Mouse (Mus musculus) Patski (cell line): ENCODE data around the gene Rho. TPM values are rescaled to one million over a fixed set of nuclear protein-coding genes. Genes with fewer than 3 reads are reported as not detected.

ENCODE experiments used
- ATAC-seq: fragments of 100-300 bp; one replicate; pipeline ENCODE4 v1.8.0; 2021
- CTCF ChIA-PET: fragments of 350-600 bp; sonication (Branson Sonifier 250); formaldehyde crosslinking; loops from one replicate; lab custom pipeline; 2022; ENCODE audit warnings: inconsistent platforms; lab: Charles Lee
- POLR2A ChIA-PET: fragments of 350-600 bp; sonication (Branson Sonifier 250); formaldehyde crosslinking; loops from one replicate; lab custom pipeline; 2022; ENCODE audit warnings: antibody characterized with exemption, inconsistent platforms; lab: Charles Lee
- DNase-seq: peaks from one replicate; pipeline ENCODE4 v3.0.0-alpha.2; 2011; ENCODE audit warnings: low read depth, low spot score
- H3K27me3 ChIP-seq: fragments of 371-371 bp; one replicate; pipeline ENCODE4 v1.5.1; 2021
- CTCF ChIP-seq: fragments of 100-300 bp; IDR thresholded peaks from one replicate; pipeline ENCODE4 v1.5.1; 2021
- in situ Hi-C: fragments of 300-500 bp; cut with MboI; formaldehyde crosslinking; loops from 3 replicates; pipeline ENCODE4 v1.11.1; 2018; ENCODE audit warnings: low pct_unique_long_range_greater_than_20kb, mixed read lengths
- polyA plus RNA-seq: library from polyadenylated mRNA; unstranded; gene quantifications from one replicate; pipeline ENCODE4 v1.2.3, GENCODE M21; 2021

Rho gene
- polyA plus RNA-seq, 1 experiment from 2014 or later = 0.12 TPM

DNA sequence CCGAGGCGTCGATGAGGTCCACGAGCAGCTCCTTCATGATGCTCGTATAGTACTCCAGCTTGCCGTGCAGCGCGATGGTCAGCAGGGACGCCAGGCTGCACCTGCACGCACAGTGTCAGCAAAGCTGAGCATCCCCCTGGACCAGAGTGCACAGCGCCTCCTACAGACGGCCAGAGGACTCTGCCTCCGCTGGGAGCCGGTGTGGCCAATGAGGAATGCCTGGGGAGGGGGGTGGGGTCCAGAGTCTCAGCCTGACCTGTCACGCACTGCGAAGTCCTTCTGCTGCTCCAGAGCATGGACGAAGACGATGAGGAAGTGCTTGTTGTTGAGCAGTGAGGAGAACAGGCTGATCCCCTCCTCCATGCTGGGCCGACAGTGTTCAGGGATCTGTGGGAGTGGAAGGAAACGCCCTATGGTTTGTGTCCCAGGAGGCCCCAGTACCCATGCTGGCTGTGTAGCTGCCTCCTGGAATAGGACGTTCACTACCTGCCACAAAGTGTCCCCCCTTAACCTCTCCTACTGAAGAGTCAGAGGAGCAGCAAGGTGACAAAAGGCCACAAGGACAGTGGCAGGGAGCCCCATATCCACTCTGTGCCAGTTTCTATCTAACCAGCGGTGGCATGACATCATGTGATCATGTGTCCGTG is 31.0 kb downstream of the Rho start:
- no peak for TF ChIP-seq CTCF
- DNase-seq = no peak
- ChIA-PET POLR2A (no interaction called here), CTCF (interaction anchor here (1.1 kb wide), 1 partner anchor 62 kb away, joined by 5 read pairs; no protein-coding TSS in a partner anchor)
- no peak for ATAC-seq
- in situ Hi-C loops = no loop called here
- H3K27me3 ChIP-seq = no peaks in the 10 kb centered on the region

DNA sequence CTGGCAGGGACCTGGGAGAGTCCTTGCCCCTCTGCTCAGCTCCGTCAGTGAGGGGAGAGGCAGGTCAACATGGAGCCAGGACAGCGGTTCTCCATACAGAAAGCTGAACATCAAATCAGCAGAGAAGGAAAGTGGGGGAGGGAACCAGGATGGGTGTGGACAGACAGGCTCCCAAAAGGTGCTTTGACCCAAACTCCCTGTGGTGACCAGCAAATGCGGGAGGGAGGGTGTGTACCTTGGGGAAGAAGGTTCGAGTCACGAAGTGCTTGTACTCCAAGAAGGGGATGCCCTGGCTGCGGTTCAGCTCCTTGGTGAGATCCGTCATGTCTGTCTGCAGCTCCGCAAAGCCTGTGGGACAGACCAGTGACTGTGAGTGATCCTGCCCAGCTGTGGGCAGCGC is 32.1 kb downstream of the Rho start:
- ChIA-PET POLR2A (no interaction called here), CTCF (no interaction called here)
- no peak for DNase-seq
- in situ Hi-C loops = no loop called here
- no peaks in the 10 kb centered on the region for H3K27me3 ChIP-seq
- no peak for TF ChIP-seq CTCF
- ATAC-seq = no peak

DNA sequence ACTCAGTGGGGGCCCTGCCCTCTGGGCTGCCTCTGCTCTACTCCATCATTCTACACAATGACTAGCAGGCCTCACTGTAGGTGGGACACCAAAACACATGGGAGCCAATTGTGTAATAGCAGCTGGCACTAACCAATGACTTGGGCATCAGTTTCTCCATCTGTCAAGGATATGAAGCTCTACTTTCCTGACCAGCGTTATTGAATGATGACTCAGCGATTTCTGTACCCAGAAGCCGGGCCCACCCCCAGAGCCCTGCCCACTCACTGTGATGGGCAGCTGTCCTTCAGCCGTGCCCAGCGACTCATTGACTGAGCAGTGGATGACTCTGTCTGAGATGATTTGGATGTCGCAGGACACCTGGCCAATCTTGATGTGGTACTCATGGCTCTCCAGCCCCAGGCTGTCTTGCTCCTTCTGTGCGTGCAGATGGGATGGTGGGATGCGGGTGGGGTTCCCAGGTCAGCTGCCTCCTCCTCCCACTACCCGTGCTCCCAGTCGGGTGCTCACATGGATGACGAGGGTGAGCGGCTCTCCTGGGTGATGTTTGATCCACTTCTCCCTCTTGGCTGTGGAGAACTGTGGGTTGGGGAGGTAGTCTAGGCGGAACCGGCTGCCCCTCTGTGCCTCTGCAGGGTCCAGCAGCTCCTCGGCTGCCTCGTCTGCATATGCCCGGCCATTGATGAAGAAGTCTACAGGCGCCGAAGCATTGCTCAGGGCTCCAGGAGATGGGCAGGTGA is 34.8 kb downstream of the Rho start:
- POLR2A ChIA-PET = no interaction called here
- CTCF ChIA-PET = no interaction called here
- H3K27me3 ChIP-seq = no peaks in the 10 kb centered on the region
- TF ChIP-seq CTCF = no peak
- no peak for ATAC-seq
- in situ Hi-C loops = no loop called here
- DNase-seq = no peak

DNA sequence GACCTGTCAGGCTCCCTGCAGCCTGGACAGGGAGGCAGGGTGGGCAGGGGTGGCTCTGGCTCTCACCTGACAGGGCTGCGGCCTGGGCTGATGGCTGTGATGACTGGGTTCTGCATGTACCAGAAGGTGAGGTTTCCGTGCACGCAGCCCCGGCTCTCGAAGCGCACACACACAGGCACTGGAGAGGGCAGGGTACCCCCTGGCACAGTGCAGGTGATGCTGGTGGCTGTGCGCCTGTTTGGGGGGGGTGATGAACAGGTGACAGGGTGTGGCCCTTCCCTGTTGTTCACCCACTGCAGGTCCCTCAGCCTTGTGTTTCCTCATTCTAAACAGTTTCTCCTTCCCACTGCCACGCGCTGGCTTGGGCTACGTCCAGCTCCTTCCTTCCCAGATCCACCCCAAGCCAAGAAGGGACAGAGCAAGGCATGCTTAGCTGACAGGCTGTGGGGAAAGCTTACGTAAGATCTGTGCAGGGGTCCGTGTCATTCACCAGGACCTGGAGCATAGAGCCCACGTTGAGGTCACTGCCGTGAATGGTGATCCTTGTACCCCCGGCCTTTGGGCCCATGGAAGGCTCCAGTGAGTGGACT is 35.8 kb downstream of the Rho start:
- no peak for DNase-seq
- H3K27me3 ChIP-seq = no peaks in the 10 kb centered on the region
- ChIA-PET CTCF (no interaction called here), POLR2A (no interaction called here)
- ATAC-seq = no peak
- TF ChIP-seq CTCF = no peak
- in situ Hi-C loops = no loop called here

DNA sequence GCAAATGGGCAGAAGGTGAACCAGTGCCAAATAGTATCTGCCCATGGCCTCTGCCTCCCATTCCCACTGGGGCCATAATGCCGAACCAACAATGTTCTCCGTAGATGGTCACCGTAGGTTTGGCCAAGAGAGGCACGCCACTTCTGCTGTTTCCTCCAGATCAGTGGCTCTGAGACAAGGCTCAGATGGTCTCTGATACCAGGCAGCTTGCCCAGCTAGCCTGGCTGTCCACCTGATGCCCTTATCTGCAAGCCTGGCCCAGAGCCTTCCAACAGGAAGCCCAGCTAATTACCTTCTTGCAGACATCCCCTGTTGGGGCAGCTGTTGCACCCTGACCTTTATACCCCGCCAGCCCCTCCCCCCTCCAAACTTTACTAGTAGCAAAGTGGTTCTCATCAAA is 36.5 kb downstream of the Rho start:
- H3K27me3 ChIP-seq = no peaks in the 10 kb centered on the region
- ChIA-PET CTCF (no interaction called here), POLR2A (interaction anchor here (0.5 kb wide), 1 partner anchor 180 kb away, joined by 4 read pairs; no protein-coding TSS in a partner anchor)
- no peak for ATAC-seq
- DNase-seq = no peak
- in situ Hi-C loops = no loop called here
- TF ChIP-seq CTCF = no peak

DNA sequence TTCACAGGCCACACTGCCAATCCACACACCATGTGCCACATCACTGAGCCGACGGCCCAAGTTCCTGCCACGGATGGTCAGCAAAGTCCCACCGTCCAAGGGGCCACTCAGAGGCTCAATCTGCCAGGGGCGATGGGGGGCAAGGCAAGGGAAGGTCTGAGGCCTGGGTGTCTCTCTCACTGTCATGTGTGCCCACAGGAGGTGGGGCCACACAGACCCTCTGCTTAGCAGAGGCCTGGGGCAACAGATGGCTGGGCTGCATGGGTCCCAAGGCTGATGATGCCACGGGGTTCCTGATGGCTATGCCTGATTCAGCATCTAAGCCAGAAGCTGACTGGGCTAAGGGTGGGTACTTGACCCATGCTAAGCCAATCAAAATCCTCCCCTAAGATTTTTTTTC is 37.2 kb downstream of the Rho start:
- ATAC-seq = no peak
- CTCF ChIA-PET = no interaction called here
- in situ Hi-C loops = no loop called here
- no peak for TF ChIP-seq CTCF
- H3K27me3 ChIP-seq = no peaks in the 10 kb centered on the region
- POLR2A ChIA-PET = interaction anchor here (0.5 kb wide), 1 partner anchor 179 kb away, joined by 4 read pairs; no protein-coding TSS in a partner anchor
- DNase-seq = no peak

DNA sequence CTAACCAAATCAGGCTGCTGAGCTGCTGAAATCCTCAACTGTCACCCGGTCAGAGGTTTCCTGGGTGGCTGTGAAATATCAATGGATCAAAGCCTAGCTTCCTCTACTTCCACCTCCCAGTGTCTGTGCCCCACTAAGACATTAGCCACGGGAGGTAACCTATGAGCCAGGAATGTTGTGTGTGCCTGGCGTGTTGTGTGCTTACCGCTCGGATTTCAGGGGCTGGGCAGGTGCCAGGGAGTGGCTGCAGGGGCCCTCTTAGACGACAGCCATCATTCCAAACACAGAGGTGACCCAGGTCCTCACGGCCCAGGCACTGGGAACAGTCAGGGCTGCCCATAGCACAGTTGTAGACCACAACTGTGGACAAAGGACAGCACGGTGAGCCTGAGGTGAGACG is 37.6 kb downstream of the Rho start:
- ATAC-seq = no peak
- POLR2A ChIA-PET = no interaction called here
- in situ Hi-C loops = no loop called here
- TF ChIP-seq CTCF = no peak
- CTCF ChIA-PET = no interaction called here
- DNase-seq = no peak
- H3K27me3 ChIP-seq = no peaks in the 10 kb centered on the region

DNA sequence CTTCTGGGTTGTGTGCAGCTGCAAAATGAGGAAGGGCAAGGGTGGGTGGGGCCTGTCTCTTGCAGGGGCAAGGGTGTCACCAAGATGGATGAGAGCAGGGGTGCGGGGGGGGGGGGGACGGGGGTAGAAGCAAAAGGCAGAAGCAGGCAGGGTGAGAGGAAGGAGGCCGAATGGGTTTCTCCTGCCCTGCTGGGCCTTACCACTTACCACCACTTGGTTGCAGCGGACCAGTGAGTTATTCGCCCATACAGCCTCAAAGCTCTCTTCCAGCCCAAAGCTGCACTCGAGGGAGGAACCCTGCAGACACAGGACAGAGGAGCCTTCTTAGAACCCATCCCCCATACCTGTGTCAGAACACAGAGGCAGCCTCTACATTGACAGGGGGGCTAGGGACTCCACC is 38.4 kb downstream of the Rho start:
- TF ChIP-seq CTCF = no peak
- no peaks in the 10 kb centered on the region for H3K27me3 ChIP-seq
- in situ Hi-C loops = no loop called here
- POLR2A ChIA-PET = no interaction called here
- DNase-seq (no peak), ATAC-seq (no peak)
- CTCF ChIA-PET = interaction anchor here (1.4 kb wide), 1 partner anchor 11 kb away, joined by 4 read pairs; no protein-coding TSS in a partner anchor

DNA sequence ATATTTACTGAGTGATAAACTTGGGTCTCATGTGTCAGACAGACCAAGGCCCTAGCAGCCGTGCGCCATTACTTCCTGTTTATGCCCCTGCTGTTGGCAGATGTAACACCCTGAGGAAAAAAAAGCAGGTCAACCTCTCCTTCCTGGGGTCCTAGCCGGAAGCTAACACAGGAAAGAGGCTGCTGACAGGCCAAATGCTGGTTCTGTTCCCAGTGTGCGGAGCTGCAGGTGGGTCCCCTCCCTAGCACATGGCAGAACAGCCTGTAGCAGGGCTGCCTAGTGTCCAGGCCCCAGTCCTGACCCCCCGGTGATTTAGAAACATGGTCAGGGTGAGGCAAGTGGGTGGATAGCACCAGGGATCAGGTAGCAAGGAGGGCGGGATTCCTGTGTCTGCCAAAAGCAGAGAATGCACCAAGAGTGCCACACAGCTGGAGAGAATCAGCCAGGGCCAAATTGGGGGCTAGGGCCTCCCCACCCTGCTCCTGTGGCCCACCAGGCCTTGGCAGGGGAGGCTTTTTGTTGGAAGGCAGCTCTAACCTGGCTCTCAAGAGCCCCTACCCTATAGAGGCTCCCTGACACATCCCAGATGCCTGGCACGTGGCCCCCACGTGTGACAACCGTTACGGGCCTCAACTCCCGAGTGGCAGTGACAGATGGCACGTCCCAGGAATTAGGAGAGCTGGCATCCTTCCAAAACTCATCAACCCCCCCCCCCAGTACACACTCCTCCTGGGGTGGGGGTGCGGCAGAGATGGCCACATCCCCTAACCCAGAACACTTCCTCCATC is 39.9 kb downstream of the Rho start:
- ChIA-PET POLR2A (interaction anchor here (0.7 kb wide), 1 partner anchor 12 kb away, joined by 4 read pairs; no protein-coding TSS in a partner anchor), CTCF (interaction anchor here (1.1 to 1.4 kb wide), 4 partner anchors 9 to 25 kb away, joined by 3 to 4 read pairs (median 4); no protein-coding TSS in a partner anchor)
- ATAC-seq (no peak), DNase-seq (no peak)
- H3K27me3 ChIP-seq = no peaks in the 10 kb centered on the region
- in situ Hi-C loops = no loop called here
- TF ChIP-seq CTCF = no peak

DNA sequence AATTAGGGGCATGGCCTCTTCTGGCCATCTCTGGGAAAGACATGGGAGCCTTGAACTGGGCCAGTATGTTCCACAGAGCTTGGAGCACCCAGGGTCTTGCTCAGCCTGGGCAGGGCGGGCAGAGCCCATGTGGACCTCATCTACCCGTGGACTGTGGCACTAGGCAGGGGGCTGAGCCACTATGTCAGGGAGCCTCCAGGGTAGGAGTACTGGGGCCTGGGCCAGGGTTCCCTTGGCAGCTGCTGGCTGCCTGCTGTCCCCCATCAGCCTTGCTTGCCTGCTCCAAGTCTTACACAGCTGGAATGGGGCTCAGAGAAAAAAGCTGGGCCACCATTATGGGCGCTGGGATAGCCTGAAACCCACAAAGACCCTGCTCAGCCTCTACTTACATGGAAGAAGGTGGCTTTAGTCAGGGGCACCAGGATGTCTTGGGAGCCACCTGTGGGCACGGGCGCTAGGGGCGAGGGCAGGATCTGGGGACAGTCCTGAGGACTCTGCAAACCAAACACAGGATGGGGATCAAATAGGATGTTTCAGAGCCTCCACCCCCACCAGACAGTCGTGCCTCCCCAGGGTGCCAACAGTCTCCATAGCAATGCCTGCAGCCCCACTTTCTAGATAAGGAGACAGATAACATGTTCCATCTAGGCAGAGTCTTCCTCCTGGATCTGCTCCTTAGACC is 40.7 kb downstream of the Rho start:
- TF ChIP-seq CTCF = no peak
- DNase-seq (no peak), ATAC-seq (no peak)
- H3K27me3 ChIP-seq = no peaks in the 10 kb centered on the region
- in situ Hi-C loops = no loop called here
- ChIA-PET POLR2A (no interaction called here), CTCF (interaction anchor here (1.1 to 1.4 kb wide), 2 partner anchors 11 to 15 kb away, joined by 3 to 4 read pairs; no protein-coding TSS in a partner anchor)
